Mouse (Mus musculus) embryo, embryonic 10 days (tissue): ENCODE measurements at regions not wholly inside any gene's neighbourhood (a gene's known extent, or its start where the extent isn't known, plus 50 kb on each side); places are given as distances from the start of the nearest gene placed in this dataset.

Source experiments
- DNase-seq: peaks from one replicate; pipeline ENCODE4 v3.0.0-alpha.2; 2015; ENCODE audit warnings: low spot score

GRCm38 (mm10) chr10:18907276-18907960, 62.6 kb downstream of the Perp start:
- no peak for DNase-seq

GRCm38 (mm10) chr10:18909307-18909706, 64.5 kb downstream of the Perp start:
- no peak for DNase-seq

- peak; percentile 67 for DNase-seq
Observed at GRCm38 (mm10) chr10:18910898-18911297, 66.1 kb downstream of the Perp start.

- DNase-seq = peak; percentile 26
Observed at GRCm38 (mm10) chr10:18917120-18917616, 72.3 kb downstream of the Perp start.

DNA sequence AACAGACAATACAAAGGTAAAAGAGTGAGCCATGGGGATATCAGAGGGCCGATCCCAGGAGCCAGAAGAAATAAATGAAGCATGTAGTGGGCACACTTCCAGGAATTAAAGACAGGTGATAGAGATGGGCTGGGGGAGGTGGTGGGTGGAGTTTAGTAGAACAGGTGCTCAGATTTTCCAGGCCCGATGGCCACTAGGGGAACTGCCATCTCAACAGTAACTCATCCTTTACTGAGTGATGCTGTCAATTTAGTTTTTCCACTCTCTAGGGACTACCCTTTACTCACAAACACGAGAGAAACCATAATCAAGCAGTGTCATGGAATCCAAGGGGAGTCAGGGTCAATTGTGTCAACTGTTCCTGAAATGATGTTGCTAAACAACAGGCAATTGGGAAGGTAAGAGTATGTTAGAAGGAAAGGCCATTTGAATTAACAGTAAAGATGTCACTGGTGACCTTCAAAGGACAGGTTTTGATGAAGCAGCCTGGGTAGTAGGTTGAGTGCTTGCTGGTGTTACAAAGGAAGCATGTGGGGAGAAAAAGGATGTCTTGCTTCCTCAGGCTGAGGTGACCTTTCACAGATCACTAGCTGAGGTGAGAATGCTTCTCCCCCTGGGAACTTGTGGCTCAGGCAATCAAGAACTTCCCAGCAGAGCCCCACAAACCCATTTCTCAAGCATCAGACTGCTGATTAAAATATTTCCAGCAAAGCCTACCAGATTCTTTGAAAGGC, 78.4 kb downstream of the Perp start:
- DNase-seq = no peak

DNA sequence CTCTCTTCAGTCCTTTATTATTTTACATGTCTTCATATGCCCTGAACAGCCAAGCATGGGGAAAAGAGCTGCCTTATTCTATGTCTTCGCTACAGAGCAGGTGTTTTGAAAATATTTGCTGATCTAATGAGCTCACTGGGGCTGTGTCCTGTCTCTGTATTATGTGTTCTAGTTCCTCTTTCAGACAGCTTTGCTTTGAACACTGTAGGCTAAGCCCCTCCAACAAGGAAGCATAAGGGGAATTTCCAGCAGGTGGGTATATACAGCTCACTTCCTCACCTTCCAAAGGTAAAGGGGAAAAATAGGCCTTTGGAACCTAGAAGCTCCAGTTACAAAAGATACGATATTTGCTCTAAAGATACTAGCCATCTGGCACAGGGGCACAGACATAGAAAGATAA, 83.0 kb downstream of the Perp start:
- no peak for DNase-seq

DNA sequence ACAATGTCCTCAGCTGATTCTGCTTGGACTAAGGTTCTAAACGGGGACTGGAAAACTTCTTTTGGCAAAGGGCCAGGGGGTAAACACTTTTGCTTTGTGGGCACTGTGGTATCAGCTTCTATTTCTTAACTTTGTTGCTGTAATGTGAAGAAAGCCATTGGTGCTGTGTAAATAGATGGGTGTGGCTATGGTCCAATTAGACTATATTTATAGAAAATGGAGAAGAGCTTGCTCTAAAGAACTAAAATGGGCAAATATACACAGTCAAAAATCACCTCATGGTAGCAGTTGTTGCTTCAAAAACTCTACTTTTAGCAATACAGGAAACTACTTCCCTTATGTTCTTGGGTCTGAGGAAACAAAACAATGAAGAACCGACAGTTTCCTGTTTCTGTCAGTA, 84.1 kb downstream of the Tnfaip3 start:
- no peak for DNase-seq

GRCm38 (mm10) chr10:18941447-18941846, 74.0 kb downstream of the Tnfaip3 start:
- no peak for DNase-seq

GRCm38 (mm10) chr10:18941908-18942307, 73.5 kb downstream of the Tnfaip3 start:
- no peak for DNase-seq

GRCm38 (mm10) chr10:18943296-18944075, 72.0 kb downstream of the Tnfaip3 start:
- no peak for DNase-seq

DNA sequence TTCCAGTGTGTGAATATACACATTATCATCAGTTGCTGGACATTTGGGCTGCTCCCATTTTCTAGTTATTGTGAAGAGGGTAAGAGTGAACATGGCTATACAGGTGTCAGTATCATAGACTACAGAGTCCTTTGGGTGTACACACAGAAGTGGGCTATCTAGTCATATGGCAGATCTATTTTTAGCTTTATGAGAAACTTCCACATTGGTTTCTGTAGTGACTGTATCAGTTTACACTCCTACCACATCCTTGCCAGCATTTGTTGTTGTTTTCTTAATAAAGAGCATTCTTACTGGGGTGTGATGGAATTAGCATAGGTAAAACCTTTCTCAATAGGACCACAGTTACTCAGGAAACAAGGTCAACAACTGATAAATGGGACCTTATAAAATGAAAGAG, 68.7 kb downstream of the Tnfaip3 start:
- DNase-seq = no peak
